In genomic region chr3:116092547-116092946, GRCm38 (mm10) we compare ENCODE assay signal across 24 mouse cellular contexts.
"Had no signal": no experiment of that assay in that cellular context is flagged by ENCODE, and none has a peak within 500 bp of the region (broad histone marks: within the 10 kb centered on the region; RNA-seq: fewer than 3 reads in every experiment).

No protein-coding gene starts in this region.

- ATAC-seq: hindbrain, embryonic 16.5 days; inflammation-experienced regulatory T-cells, adult 6 months; intestine, embryonic 15.5 days; intestine, postnatal 0 days had no signal

- H3K36me3 ChIP-seq: heart, embryonic 10.5 days; heart, embryonic 12.5 days; hindbrain, embryonic 10.5 days; hindbrain, embryonic 12.5 days; intestine, embryonic 15.5 days; limb, embryonic 13.5 days had no signal

- H3K27ac ChIP-seq: gastrocnemius, adult 2 months; heart, embryonic 10.5 days; hindbrain, embryonic 10.5 days; hindbrain, embryonic 12.5 days; hindbrain, embryonic 14.5 days; intestine, embryonic 15.5 days; layer of hippocampus, adult 2 months; left cerebral cortex, adult 2 months; limb, embryonic 13.5 days had no signal

- H3K4me1 ChIP-seq: heart, embryonic 10.5 days; hindbrain, embryonic 10.5 days; hindbrain, embryonic 12.5 days; intestine, embryonic 15.5 days had no signal

- H3K27me3 ChIP-seq: heart, embryonic 12.5 days; hindbrain, embryonic 12.5 days; intestine, embryonic 15.5 days; limb, embryonic 13.5 days had no signal

- H3K9me3 ChIP-seq: intestine, embryonic 15.5 days had no signal

- DNase-seq: gastrocnemius, adult 2 months; gastrocnemius, postnatal 10 days; gastrocnemius, postnatal 25 days; heart, adult 18-20 months; heart, postnatal 10 days; heart, postnatal 4 days; kidney, adult 18-20 months; kidney, adult 8-10 months; kidney, postnatal 10 days; kidney, postnatal 25 days; kidney, postnatal 4 days; liver had no signal

- H3K4me3 ChIP-seq: gastrocnemius, adult 2 months; heart, embryonic 10.5 days; heart, embryonic 12.5 days; hindbrain, embryonic 10.5 days; hindbrain, embryonic 12.5 days; intestine, embryonic 15.5 days; layer of hippocampus, adult 2 months; left cerebral cortex, adult 2 months; limb, embryonic 13.5 days had no signal

- H3K9ac ChIP-seq: heart, embryonic 12.5 days; hindbrain, embryonic 12.5 days; hindbrain, embryonic 14.5 days; intestine, embryonic 15.5 days; limb, embryonic 13.5 days had no signal

- H3K4me2 ChIP-seq: heart, embryonic 12.5 days; hindbrain, embryonic 12.5 days; hindbrain, embryonic 14.5 days; intestine, embryonic 15.5 days; limb, embryonic 13.5 days had no signal
